Mouse (Mus musculus) lung, postnatal 14 days (tissue): ENCODE data around the gene Tiprl.

Source experiments
- DNase-seq: peaks from one replicate; pipeline ENCODE4 v3.0.0; 2021

The Tiprl gene

DNA sequence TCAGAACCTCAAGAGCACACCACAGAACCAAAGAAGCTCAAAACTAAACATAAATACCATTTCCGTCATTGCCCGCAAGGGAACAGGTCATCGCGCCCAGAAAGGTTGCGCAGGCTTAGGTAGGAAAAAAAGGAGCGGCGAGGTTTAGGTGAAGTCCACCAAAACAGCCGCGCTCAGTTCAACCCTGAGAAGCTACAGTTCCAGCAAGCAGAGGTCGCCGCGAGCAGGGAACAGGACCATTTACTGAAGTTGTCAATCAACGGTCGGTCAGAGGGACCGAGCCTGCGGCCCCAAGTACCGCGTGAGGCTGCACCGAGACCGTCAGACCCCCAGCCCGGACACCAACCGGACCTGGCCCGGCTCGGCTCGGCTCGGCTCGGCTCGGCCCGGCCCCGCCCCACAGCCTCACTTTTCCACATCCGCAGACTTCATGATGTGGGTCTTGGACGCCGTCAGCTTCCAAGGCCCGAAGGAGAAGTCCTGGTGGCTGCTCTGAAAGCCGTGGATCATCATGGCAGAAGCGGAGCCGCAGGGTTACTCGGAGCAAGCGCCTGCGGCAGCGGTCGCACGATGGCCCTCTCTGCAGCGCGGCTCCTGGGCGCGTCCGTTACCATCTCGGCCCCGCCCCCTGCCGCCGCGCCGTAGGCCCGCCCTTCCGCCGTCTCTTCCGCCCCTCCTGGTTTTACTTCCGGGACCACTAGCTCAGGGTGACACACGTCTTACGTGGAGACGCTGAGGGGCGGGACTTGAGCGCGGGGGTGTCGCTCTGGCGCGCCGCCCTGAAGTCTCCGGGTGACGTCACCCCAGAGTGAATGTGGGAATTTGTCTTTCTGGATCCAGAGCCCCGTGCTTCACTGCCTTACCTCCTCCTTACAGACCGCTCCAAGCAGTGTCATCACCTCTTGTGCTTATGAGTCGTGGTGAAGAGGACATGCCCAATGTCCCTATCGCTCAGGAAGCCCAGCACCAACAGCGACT, at the start of gene Tiprl:
Gene Tiprl, minus strand, starts transcription at position 676 of the 978 bp plus-strand sequence.
- DNase-seq = peak; percentile 97

DNA sequence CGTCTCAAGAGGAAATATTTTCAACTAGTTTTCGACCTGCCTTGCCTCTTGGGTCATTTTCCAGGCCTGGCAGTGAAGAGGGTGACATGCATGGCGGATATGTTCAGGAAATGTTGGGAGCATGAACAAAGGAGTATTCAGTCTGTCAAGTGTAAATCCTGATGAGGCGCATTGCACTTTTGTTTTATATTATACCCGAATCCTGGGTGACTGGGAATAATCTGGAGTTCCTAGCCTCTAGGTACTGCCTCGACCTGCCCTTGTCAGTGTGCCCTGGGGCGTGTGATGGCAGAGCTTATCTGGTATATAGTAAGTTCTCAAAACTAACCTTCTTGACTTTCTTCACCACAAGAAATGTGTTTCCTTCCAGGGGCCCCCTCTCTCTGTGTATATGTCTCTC, 47.3 kb upstream of the Tiprl start:
- no peak for DNase-seq

GRCm38 (mm10) chr1:165282967-165283345, 46.2 kb upstream of the Tiprl start:
- no peak for DNase-seq

DNA sequence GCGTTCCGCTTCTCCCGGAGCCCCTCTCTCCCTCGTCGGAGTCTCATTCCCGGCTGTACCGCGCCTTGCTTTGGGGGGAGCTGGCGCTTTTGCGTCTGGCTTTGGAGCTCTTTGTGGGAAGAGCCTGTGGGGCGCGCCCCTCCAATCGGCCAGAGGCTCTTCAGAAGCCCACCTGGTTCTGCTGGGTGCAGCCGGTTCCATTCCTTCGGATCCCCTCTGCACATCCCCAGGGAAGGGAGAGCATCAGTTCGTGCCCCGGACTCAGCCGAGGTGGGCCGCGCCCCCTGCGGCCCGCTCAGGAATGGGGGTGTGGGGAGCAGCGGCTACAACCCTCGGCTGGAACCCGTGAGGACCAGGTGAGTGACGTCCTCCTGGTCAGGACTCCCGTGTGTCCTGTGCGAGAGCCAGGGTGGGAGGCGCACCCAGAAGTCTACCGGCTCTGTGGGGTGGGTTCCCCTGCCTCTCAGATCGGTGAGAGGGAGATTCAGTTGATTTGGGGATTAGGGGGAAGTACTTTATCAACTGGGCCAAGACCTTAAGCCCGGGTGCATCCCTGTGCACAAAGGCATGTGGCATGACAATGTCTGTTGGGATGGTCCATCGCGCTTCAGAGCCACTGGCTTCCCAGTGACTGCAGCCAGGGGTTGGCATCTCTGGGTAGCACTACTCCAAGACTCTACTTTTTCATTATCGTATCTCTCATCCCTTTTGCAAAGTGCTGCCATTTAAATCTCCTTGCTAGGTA, 45.6 kb upstream of the Tiprl start:
- DNase-seq = no peak

GRCm38 (mm10) chr1:165281351-165282221, 44.8 kb upstream of the Tiprl start:
- DNase-seq = peak; percentile 63

DNA sequence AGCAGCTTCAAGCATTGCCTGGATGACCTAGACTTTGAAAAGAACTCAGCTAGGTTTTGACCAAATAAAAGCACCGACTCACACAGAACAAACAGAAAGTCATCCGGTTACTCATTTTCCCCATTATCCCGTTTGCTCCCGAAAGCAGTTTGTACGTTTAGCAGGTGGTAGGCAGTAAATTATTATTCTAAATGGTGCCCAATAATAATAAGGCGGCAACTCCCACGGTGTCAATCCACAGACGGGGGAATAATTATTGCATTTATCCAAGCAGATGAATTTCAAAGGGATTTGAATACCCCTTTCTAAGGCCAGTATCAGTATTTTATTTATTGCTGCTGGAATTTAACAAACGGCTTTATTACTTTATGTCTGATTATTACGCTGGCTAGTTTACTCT, 43.9 kb upstream of the Tiprl start:
- DNase-seq = no peak

GRCm38 (mm10) chr1:165274946-165275345, 38.1 kb upstream of the Tiprl start:
- DNase-seq = no peak

DNA sequence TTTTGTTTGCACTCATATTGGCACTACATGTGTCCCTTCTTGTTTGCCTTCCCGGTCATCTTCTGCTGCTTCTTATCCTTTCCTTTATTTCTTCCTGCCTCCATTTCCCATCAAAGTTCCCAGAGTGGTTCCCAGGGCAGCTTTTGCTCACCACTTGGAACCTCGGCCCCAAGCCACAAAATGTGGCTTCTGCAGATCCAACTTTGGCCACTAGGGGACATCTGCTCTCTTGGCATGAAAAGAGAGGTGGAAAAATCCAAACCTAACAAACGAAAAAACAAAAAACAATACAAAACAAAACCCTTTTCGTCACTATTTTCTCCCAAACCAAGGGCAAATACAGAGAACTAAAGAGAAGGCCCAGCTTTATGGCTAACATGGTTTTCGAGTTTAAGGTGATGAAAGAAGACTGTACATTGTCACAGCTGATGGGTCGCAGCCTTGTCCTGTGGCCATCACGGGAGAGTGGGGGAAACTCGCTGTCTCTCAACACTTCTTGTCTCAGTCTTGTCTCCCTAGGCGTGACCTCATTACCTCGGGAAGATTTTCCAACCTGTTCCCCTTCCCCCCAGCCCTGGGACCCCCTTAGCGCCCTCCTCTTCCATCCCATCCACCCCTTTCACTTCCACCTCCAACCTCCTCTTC, 15.4 kb upstream of the Tiprl start:
- peak; percentile 70 for DNase-seq

- DNase-seq = no peak
Measured at GRCm38 (mm10) chr1:165250546-165250945, 13.8 kb upstream of the Tiprl start.

DNA sequence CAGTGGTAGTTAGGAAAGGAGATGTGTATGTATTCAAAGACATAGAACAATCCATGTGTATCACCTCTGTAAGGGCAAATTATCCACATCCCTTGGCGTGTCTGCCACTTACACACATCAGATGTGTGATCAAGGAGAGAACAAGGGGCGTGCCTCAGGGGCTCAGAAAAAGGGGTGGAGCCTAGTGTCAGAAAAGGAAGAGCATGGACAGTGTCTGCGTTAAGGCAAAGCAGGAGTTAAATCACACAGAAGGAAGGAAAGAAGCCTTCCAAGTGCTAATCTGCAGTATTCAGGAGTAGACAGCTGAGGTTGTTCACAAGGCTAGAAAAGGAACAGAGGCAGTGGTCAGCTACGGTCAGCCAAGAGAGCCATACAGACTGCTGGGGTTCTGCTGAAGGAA, 12.0 kb upstream of the Tiprl start:
- no peak for DNase-seq

DNA sequence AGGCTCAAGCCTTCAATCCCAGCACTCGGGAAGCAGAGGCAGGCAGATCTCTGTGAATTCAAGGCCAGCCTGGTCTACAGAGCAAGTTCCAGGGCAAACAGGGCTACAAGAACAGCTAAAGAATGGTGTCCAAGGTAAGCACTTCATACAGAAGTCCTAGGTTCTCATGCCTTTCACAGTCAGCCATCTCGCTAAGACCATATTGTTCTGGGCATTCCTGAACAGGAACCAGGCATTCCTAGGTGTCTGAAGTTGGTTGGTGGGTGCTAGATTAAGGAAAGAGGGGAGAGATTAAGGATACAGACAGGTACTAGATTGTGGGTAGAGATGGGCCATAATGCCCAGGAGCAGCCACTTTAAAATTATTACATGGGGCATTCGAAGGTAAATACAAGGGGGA, 11.0 kb upstream of the Tiprl start:
- no peak for DNase-seq

- DNase-seq = no peak
Measured at GRCm38 (mm10) chr1:165247085-165247484, 10.3 kb upstream of the Tiprl start.

DNA sequence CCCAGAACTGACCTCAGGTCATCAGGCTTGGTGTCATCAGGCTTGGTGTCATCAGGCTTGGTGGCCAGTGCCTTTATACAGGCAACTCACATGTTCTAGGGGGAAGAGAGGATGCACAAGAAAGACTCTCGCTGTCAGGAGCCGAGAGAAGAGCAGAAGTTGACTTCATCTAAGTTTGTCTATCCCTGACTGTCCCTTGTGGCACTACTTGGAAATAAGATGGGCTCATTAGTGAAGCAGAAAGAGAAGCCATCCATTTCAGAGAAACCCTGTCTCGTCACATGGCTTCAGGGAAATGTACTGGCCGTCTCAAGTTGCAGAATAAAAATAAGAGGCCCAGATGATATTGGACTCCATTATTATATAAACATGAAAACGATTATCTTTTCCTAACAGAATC, 9.8 kb upstream of the Tiprl start:
- DNase-seq = no peak

- no peak for DNase-seq
Measured at GRCm38 (mm10) chr1:165235846-165236245, 950 bp downstream of the Tiprl start.

GRCm38 (mm10) chr1:165233806-165234205, 3.0 kb downstream of the Tiprl start:
- no peak for DNase-seq

DNA sequence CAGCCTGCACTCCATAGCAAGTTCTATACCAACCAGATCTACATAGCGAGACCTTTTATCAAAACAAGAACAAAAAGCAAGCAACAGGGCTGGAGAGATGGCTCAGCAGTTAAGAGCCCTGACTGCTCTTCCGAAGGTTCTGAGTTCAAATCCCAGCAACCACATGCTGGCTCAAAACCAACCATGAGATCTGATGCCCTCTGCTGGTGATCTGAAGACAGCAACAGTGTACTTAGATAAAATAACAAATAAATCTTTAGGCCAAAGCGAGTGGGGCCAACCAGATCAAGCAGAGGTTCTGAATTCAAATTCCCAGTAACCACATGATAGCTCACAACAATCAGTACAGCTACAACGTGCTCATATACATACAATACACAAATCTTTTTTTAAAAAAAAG, 6.1 kb downstream of the Tiprl start:
- no peak for DNase-seq

- no peak for DNase-seq
Measured at GRCm38 (mm10) chr1:165229577-165229976, 7.2 kb downstream of the Tiprl start.

- no peak for DNase-seq
Measured at GRCm38 (mm10) chr1:165217023-165217589, 19.7 kb downstream of the Tiprl start.

- DNase-seq = no peak
Measured at GRCm38 (mm10) chr1:165215831-165216230, 21.0 kb downstream of the Tiprl start.

- DNase-seq = no peak
Measured at GRCm38 (mm10) chr1:165205591-165205990, 31.2 kb downstream of the Tiprl start.

DNA sequence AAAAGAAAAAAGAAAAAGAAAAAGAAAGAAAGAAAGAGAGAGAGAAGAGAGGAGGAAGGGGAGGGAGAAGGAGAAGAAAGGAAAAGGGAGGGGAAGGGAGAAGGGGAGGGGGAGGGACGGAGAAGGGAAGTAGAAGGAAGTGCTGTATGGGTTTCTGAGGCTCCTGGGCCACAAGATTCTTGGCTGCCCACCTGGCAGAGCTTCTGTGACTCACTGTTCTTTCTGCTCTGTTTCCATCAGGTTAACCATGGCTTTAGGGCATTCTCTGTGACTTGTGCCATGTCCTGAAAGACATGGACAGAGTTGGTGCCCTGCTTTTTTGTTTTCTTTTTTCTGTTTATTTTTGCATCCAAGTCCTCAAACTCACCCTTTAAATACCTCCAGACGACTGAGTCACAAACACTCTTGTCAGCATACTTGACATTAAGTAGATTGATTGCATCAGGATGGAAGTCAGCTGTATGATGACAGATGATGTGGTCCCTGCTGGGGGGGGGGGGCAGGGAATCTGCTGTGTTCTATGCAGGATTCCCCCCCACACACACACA, 33.2 kb downstream of the Tiprl start:
- DNase-seq = no peak
